Mouse (Mus musculus): ENCODE measurements around the gene Plekhm2. TPM values are rescaled to one million over a fixed set of nuclear protein-coding genes. Genes with fewer than 3 reads are reported as not detected.

Gene Plekhm2
- total RNA-seq, 1 experiment from 2014 or later, result 6.3 TPM

DNA sequence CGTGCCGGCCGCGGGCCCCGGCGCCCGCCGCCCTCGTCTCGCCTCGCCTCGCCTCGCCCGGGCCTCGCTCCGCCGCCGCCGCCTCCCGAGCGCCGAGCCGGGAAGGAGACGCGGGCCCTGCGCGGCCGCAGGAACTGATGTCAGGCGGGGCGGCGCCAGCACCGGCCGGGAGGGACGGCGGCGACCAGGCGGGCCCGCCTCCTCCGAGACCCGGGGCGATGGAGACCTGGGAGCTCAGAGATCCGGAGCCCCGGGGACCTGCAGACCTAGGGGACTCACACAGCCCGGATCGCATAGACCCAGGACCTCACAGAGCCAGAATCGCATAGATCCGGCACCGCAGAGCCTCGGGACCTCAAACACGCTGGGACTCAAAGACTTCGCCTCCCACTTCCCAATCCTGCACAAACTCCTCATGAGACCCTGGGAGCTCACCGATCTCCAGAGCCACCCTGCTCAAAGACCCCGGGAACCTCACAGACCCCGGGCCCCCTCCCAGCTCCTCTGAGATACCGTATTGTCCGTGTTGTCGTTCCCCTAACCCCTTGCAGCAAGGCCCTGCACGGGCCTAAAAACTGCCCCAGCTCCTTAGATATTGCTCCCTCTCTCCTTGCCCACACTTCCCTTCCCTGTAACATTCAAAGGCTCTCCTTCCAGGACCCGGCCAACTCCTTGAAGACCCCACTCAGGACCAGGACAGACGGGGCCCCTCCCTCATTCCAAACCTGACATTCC lies 521 bp downstream of the Plekhm2 start:
- ATAC-seq (replicated peaks; ENCODE audit: low read depth, poor library complexity, severe bottlenecking), result peak; percentile 82

DNA sequence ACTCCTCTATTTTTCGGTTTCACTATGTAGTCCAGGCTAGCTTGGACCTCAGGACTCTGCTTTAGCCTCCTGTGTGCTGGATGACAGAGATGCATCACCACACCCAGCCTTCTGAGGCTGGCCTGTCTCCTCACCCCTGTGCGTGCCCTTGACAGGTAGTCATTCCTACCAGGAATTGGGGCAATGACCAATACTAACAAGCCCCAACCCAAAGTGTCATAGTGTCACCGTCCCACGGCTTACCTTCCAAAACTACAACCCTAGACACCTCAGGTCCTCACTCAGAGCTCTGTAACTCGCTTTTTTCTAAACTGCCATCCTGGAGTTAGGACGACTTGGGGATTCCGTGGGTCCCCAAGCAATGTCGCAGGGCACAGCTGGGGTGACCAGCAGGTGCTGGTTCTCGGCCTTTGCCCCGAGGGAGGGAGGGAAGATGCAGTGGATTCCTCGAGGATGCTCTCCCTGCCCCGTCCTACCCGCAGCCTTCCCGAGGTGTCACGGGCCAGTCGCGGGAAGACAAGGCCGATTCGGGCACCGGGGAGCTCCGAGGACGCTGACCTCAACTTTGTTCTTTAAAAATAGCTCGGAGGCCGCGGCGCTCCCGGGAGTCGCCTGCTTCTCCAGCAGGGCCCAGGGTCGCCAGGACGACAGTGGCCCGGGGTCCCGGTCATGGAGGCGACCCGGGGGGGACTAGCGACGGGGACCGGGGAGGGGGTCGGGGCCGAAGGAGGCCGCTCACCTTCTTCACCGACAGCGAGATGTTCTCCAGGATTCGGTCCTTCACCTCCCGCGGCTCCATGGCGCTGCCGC lies 1.4 kb downstream of the Plekhm2 start:
- ATAC-seq (replicated peaks; ENCODE audit: low read depth, poor library complexity, severe bottlenecking), result 0 out of 2 replicates have a peak, but pooled peaks have one; percentile 30

DNA sequence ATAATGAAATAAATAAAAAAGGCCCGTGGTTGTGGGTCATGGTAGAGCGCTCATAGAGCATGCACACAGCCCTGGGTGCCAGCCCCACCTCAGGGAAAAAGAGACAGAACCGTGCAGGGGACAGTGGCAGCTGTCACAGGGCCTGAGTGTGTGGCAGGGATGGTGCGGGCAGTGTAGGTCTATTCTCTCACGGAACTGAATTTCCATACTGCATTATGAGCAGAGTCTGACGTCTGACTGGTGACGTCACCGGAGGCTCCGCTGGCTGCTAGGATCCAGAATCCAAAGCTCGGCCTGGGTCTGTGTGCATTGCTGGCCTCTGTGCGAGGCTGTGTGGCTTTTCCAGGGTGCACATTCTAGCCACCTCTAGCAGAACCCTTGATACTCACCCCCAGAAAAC lies 3.8 kb downstream of the Plekhm2 start:
- no peak for ATAC-seq (replicated peaks; ENCODE audit: low read depth, poor library complexity, severe bottlenecking)

- no peak for ATAC-seq (replicated peaks; ENCODE audit: low read depth, poor library complexity, severe bottlenecking)
Observed at GRCm38 (mm10) chr4:141659739-141660138, 5.0 kb downstream of the Plekhm2 start.

GRCm38 (mm10) chr4:141658846-141659484 lies 5.7 kb downstream of the Plekhm2 start:
- ATAC-seq (replicated peaks; ENCODE audit: low read depth, poor library complexity, severe bottlenecking), result no peak

DNA sequence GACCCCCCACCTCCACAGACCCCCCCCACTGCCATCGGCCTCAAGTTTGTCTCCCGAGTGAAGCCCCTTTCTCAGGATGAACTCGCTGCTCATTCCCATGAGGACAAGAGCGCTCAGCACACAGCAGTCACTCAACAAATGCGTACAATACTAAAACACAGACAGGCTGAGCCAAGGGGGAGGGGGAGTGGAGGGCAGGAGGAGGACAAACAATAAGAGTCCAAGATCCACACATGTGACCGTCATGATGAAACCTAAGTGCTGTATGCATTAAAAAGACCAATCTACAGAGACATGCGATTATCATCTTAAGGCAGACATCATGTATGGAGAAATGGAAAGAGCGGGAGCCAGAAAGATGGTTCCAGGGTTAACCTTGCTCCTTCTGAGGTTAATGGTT lies 7.8 kb downstream of the Plekhm2 start:
- ATAC-seq (replicated peaks; ENCODE audit: low read depth, poor library complexity, severe bottlenecking), result no peak

- peak; percentile 85 for ATAC-seq (replicated peaks; ENCODE audit: low read depth, poor library complexity, severe bottlenecking)
Observed at GRCm38 (mm10) chr4:141655908-141656608, 8.6 kb downstream of the Plekhm2 start.

DNA sequence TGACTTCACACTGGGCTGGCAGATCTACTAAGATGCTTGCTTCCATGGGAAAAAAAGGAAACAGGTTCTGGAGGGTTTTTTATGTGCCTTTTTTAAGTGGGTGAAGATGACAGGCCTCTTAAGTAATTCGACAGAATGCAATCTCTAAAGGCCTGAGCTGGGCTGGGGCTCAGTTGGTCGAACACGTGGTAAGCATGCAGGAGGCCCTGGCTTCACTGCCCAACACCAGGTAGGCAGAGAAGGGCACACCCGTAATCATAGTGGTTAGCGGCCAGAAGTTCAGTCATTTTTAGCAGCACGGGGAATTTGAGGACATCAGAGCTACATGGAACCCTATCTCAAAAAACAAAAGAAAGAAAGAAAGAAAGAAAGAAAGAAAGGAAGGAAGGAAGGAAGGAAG lies 10.2 kb downstream of the Plekhm2 start:
- no peak for ATAC-seq (replicated peaks; ENCODE audit: low read depth, poor library complexity, severe bottlenecking)

GRCm38 (mm10) chr4:141653813-141654212 lies 10.9 kb downstream of the Plekhm2 start:
- no peak for ATAC-seq (replicated peaks; ENCODE audit: low read depth, poor library complexity, severe bottlenecking)

DNA sequence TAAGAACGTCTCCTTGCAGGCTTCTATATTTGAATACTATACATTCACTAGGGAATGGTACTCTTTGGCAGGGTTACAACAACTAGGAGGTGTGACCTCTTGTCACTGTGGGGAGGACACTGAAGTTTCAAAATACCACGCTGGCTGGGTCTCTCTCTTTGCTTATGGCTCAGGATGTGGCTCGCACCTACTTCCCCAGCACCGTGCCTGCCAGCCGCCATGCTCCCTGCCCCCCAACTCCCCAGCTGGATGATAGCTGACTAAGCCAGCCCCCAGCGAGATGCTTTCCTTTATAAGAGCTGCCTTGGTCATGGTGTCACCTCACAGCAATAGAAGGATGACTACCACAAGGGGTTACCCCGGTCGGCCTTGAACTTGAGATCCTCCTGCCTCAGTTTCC lies 11.7 kb downstream of the Plekhm2 start:
- ATAC-seq (replicated peaks; ENCODE audit: low read depth, poor library complexity, severe bottlenecking), result 0 out of 2 replicates have a peak, but pooled peaks have one; percentile 39

GRCm38 (mm10) chr4:141651944-141652343 lies 12.8 kb downstream of the Plekhm2 start:
- no peak for ATAC-seq (replicated peaks; ENCODE audit: low read depth, poor library complexity, severe bottlenecking)

- no peak for ATAC-seq (replicated peaks; ENCODE audit: low read depth, poor library complexity, severe bottlenecking)
Observed at GRCm38 (mm10) chr4:141651286-141651685, 13.4 kb downstream of the Plekhm2 start.

GRCm38 (mm10) chr4:141649244-141649643 lies 15.5 kb downstream of the Plekhm2 start:
- no peak for ATAC-seq (replicated peaks; ENCODE audit: low read depth, poor library complexity, severe bottlenecking)

DNA sequence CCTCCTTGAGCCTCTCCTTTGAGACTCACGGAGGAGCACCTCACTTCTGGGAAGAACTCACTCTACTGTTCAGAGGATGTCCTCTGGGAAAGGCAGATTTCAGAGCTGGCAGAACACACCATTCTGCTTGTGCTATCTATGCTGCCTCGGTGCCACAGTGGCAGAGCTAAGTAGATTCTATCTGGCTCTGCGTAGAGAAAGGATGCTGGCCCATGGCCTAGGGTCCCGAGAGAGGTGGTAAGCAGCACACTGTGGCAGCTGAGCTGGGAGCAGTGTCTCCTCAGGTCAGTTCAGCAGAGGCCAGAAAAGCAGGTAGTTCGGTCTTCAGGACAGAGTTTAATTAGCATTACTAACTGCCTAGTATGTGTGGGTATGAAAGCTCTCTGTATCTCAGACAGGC lies 16.4 kb downstream of the Plekhm2 start:
- ATAC-seq (replicated peaks; ENCODE audit: low read depth, poor library complexity, severe bottlenecking), result no peak

DNA sequence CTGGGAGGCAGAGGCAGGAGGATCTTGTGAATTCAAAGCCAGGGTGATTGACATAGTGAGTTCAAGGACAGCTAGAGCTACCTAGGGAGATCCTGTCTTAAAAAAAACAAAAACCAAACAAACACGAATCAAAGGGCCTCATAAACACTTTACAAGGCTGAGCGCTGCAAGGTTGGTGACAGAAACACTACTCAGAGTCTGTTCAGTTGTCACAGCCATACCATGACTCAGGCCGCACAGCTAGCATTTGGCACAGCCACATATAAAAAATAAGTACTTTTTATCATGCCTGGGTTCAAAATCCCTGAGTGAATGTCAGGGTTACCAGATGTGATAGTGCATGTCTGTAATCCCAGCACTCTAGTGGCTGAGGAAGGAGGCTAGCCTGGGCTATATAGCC lies 17.5 kb downstream of the Plekhm2 start:
- ATAC-seq (replicated peaks; ENCODE audit: low read depth, poor library complexity, severe bottlenecking), result no peak

- ATAC-seq (replicated peaks; ENCODE audit: low read depth, poor library complexity, severe bottlenecking), result 0 out of 2 replicates have a peak, but pooled peaks have one; percentile 11
Observed at GRCm38 (mm10) chr4:141645988-141646387, 18.7 kb downstream of the Plekhm2 start.

GRCm38 (mm10) chr4:141643118-141643855 lies 21.4 kb downstream of the Plekhm2 start:
- no peak for ATAC-seq (replicated peaks; ENCODE audit: low read depth, poor library complexity, severe bottlenecking)

GRCm38 (mm10) chr4:141641961-141642811 lies 22.5 kb downstream of the Plekhm2 start:
- no peak for ATAC-seq (replicated peaks; ENCODE audit: low read depth, poor library complexity, severe bottlenecking)

GRCm38 (mm10) chr4:141641353-141641771 lies 23.3 kb downstream of the Plekhm2 start:
- no peak for ATAC-seq (replicated peaks; ENCODE audit: low read depth, poor library complexity, severe bottlenecking)

Data from common myeloid progenitor, adult 5-6 weeks (primary cell).